Mouse (Mus musculus): ENCODE measurements around the gene Cnr1.

- no peak for TF ChIP-seq CTCF (IDR thresholded peaks at IDR 0.05)
- no peak for TF ChIP-seq EP300 (IDR thresholded peaks at IDR 0.05)
These were observed 38.4 kb upstream of the Cnr1 start for GRCm38 (mm10) chr4:33886026-33886425.

Data from lung, postnatal 0 days (tissue).